Mouse (Mus musculus) retina, embryonic 14.5 days (tissue): Measurements from ENCODE around the gene Ptpro.

Experiments used
- DNase-seq: peaks from one replicate; pipeline ENCODE4 v3.0.0-alpha.2; 2015; ENCODE audit warnings: low spot score

The Ptpro gene

DNA sequence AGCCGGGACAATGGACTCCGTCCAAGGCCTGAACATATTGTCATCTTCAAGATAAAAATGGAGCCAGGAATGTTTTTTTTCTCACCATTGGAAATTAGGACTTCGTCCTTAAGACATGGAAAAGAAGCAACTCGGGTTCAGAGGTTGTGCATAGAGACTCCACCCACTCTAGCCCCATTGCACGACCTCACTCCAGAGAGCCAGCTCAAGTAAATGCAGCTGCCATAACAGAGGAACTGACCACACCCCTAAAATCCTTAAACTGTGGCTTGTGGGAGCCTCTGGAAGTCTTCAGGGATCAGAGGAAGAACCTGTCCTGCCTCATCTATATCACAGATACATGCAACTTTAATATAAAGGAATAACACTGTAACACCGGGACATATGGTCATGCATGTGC, 246.7 kb downstream of the Ptpro start:
- no peak for DNase-seq

DNA sequence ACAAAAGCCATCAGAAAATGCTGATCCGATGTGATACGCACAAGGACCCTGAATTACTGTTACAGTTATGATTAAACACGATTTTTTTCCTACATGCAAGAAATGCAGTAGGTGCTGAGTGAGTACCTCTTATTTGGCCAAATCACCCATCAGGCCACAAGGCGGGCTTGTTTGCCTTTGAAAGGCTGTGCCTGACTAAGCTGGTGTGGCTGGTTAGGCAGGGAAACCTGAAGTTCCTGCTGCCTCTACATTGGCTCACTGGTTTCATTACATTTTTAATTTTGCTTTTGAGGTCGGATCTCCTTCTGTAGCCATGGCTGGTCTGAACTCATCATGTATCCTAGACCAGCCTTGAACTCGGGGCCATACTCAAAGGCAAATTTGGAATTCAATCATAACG, 250.9 kb downstream of the Ptpro start:
- DNase-seq: no peak

DNA sequence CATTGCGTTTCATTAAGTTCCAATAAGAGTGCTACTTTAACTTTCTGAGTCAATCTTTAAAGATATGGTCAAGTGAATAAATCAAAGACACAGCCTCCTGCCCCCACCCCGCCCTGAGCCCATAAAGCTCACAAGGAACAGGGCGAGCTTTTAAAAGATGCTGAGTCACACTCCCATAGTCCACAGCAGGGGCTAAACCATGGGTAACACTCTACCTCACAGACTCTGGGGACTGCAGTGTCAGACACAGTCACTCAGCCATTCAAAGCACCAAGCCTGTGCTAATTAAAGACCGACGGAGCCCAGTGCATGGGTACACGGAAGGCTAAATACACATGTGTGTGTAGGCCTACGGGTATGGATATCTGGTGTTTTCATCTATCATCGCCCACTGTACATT, 251.3 kb downstream of the Ptpro start:
- no peak for DNase-seq

DNA sequence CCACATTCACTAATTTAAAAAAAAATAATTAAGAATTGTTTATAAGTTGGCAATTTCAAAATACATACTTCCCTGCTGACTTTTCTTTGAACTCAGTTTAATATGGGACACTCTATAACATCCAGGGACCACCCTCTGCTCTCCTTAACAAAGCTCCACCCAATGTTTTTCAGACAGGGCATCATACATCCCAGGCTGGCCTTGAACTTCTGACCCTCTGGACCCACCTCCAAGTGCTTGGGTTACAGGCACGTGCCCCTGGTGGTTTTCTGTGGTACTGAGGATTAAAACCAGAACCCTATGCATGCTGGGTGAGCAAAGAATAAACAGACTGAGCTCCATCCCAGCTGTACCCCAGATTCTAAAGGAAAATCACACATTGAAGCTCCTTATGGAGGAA, 251.9 kb downstream of the Ptpro start:
- DNase-seq: no peak

DNA sequence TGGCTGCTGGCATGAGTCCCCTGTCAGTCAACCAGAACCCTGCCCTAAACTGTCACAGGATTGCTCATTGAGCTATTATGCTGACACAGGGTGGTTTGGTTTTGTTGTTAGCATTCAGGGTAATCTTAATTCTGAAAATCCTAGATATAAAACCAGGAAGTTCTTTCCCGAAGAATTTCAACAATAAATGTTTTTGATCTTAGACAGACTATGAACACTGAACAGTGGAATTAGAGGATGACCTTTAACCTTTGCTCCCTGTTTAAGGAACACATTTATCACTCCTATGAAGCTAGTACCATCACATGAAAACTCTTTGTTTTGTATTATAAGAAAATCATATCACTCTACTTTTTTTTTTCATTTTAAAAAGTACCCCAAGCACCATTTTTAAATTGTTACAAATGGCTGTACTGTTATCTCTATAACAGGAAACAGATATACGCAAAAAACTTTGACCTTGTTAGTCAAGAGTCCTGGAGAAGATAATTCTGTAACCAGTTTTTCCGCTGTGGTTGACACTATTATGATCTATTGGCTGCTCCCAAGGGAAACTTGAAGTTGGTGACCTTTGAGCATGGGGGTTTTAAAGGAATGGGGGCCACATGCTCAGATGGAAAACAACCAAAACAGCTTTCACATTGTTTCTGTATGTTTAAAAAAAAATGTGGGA, 253.6 kb downstream of the Ptpro start:
- DNase-seq: no peak

DNA sequence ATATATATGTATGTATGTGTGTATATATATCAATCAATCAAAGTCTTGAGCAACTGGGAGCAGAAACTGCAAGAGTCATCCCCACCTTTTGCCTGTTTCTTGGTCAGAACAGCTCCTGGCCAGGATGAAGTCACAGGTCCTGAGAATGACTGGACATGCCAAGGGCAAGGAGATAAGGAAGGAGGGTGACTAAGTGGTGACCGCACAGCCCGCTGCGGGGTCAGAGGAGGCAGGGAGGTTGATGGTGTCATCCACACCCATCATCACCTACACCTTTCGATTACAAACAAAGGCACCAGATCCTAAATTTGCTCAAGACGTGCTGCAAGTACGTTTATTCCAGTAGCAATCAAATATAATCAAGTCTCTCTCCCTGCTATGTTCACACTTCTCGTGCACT, 254.4 kb downstream of the Ptpro start:
- no peak for DNase-seq

DNA sequence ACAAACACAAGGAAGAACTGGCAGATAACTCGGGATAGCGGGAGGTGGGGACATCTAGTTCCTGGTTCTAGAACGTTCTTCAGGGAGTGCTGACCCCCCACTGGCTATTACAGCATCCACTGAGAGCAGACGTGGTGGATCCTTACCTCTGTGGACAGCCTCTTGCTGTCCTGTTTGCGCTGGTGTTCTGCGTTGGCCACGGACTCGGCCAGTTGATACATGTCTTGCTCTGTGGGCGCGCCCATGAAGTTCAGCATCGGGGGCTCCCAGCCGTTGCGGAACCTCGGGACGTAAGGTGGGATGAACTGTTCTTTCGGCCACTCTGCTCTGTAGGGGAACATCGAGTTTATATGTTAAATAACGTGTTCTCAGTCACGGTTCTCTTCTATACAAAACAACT, 256.8 kb downstream of the Ptpro start:
- DNase-seq: no peak

DNA sequence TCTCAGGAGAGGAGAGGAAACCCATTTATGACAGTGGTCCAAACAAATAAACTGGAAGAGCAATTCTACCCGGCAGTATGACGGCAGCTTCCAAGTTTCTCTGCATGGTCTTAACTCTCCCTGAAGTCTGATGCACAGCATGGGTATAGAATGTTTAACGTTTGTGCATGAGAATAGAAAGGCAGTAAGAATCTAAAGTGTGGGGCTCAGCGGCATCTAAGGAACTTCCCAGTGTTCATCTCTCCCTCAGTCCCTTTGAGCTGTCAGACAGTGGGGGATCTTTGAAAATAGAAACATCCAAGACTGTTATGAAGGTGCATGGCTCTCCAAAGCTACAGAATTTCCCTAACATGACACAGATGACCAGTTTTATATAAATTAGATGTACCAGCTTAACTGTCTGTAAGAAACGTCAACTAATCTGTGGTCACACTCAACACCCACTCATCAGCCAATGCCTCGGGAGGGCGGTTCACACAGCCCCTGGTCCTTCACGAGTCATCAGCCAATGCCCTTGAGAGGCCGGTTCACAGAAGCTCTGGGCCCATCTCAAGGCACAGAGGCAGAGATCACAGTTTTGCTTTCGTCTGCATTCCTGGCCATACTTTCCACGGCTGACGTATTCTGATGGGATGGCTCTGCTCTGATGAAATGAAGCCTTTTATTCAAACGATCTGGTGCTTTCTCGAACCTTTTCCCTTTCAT, 257.4 kb downstream of the Ptpro start:
- DNase-seq: no peak

DNA sequence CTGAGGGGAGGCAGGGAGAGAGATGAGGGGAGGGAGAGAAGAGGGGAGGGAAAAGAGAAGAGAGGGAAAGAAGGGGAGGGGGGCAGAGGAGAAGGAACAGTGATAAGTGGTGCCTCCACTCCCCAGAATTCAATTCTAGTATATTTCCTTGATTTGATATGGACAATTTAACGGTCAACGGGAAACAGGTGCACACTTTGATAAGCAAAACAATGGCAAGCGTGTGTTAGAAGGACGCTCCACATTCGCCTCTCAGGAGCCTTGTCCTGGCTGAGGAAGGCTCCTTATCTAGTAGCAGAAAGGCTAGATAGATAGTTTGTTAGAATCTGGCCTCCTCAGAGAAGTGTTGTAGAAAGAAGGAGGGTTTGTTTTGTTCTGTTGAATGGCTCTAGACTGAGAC, 260.6 kb downstream of the Ptpro start:
- DNase-seq: no peak
